Mouse (Mus musculus) forebrain, embryonic 14.5 days (tissue): ENCODE data around the gene Zfp811. TPM values are rescaled to one million over a fixed set of nuclear protein-coding genes. Genes with fewer than 3 reads are reported as not detected.
"Not testable (repeated sequence)": the region's sequence is repeated elsewhere in the genome, so short reads cannot be mapped to it uniquely, and the experiment has no call there.

Source experiments
- ATAC-seq: fragments of 200-750 bp; cut with Nextera tagmentation; 2 replicates; pipeline ENCODE4 v1.8.0; 2017; ENCODE audit warnings: mild to moderate bottlenecking, moderate library complexity
- DNase-seq: peaks from one replicate; pipeline ENCODE4 v3.0.0-alpha.2; 2015; ENCODE audit warnings: low spot score
- H3K27ac ChIP-seq: fragments of 300-500 bp; sonication (generic); 2 replicates; pipeline ENCODE4 v1.5.1; 2014; ENCODE audit warnings: low read depth, mild to moderate bottlenecking, control low read depth, low read length, moderate library complexity
- H3K27me3 ChIP-seq: fragments of 300-500 bp; sonication (generic); replicated peaks from 2 replicates; pipeline ENCODE4 v1.6.1; 2014; ENCODE audit warnings: low read length, control low read depth, mixed read lengths; ENCODE audit not compliant: control insufficient read depth, insufficient read depth
- H3K36me3 ChIP-seq: fragments of 300-500 bp; sonication (generic); 2 replicates; pipeline ENCODE4 v1.6.1; 2014; ENCODE audit warnings: low read length, control low read depth; ENCODE audit not compliant: control insufficient read depth, insufficient read depth
- H3K4me1 ChIP-seq: fragments of 300-500 bp; sonication (generic); 2 replicates; pipeline ENCODE4 v1.6.1; 2014; ENCODE audit warnings: antibody characterized with exemption, low read length, control low read depth; ENCODE audit not compliant: control insufficient read depth, insufficient read depth
- H3K4me2 ChIP-seq: fragments of 300-500 bp; sonication (generic); 2 replicates; pipeline ENCODE4 v1.6.1; 2014; ENCODE audit warnings: mild to moderate bottlenecking, control low read depth, low read length
- H3K4me3 ChIP-seq: fragments of 300-500 bp; sonication (generic); 2 replicates; pipeline ENCODE4 v1.5.1; 2014; ENCODE audit warnings: low read depth, low read length, control low read depth
- H3K9ac ChIP-seq: fragments of 300-500 bp; sonication (generic); 2 replicates; pipeline ENCODE4 v1.6.1; 2014; ENCODE audit warnings: mild to moderate bottlenecking, low read length, control low read depth, moderate library complexity
- H3K9me3 ChIP-seq: fragments of 300-500 bp; sonication (generic); replicated peaks from 2 replicates; pipeline ENCODE4 v1.6.1; 2016; ENCODE audit warnings: low read length, control low read depth, mixed read lengths; ENCODE audit not compliant: control insufficient read depth
- WGBS: fragments of 180-500 bp; shearing (Covaris S2); extraction: QIAGEN DNeasy Blood & Tissue Kit; methylation state at CpG from one replicate; pipeline ENCODE4 v1.1.7; 2014; 5-methylcytosine and 5-hydroxymethylcytosine counted together
- polyA plus RNA-seq: library from polyadenylated mRNA; unstranded; fragments of >200 nt; fragmentation: Nextera tagmentation; extraction: Ambion mirVana; gene quantifications from 2 replicates; pipeline ENCODE4 v1.2.1, GENCODE M21; 2014

The Zfp811 gene
- polyA plus RNA-seq: 22.2 and 25.2 TPM in 2 replicates

DNA sequence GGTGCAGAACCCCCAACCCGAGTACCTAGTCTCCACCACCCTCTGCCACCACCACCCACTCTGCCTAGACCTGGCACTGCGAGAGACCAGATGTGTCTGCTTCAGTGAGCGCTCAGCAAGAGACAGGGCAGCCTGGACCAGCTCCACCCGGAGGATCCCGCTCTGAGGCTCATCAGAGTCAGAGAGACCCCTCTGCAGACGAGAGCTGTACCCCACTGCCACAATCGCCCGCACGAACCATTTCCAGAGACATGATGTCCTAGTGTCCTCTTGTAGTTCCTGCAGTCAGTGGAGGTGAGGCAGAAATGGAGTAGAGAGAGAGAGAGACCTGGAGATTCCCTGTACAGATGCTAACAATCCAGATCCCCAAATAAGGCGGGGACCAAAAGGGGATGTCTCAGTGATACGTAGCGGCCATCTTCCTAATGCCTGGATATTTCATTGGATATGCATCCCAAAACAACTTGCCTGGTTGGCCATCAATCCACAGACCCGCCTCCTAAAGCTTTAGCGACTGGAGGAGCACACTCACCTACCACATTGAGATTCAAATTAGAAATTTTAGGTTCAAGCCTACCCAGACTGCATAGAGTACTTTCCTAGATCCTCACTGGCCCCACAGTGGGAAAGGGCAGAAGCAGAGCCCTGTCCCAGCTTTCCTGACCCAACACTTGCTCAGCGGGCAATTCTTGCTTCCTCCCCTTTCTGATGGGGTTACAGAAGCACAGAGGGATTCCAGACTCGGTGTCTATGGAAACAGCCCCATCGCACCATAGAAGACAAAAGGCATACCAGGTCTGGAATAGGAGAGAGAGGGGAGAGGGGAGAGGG is at the start of gene Zfp811:
TSS of gene Zfp811 (minus strand) at position 388 of the 831 bp plus-strand sequence.
- DNase-seq (peak; percentile 95), ATAC-seq (peak; percentile 92)
- Histone ChIP-seq H3K4me1 (peaks cover 11% of the 10 kb centered on the region; the same call in 1 of the 2 replicates), H3K4me2 (peak within 1 kb of the TSS; percentile 69), H3K27me3 (no peaks in the 10 kb centered on the region), H3K9me3 (no peaks in the 10 kb centered on the region), H3K36me3 (0 out of 2 replicates have a peak, but pooled peaks cover 1% of the 10 kb centered on the region), H3K9ac (peak within 1 kb of the TSS; percentile 80), H3K27ac (peak within 1 kb of the TSS; percentile 89), H3K4me3 (peak within 1 kb of the TSS; percentile 59)
- 1% methylated on average over 17 of the region's 17 CpGs for WGBS

DNA sequence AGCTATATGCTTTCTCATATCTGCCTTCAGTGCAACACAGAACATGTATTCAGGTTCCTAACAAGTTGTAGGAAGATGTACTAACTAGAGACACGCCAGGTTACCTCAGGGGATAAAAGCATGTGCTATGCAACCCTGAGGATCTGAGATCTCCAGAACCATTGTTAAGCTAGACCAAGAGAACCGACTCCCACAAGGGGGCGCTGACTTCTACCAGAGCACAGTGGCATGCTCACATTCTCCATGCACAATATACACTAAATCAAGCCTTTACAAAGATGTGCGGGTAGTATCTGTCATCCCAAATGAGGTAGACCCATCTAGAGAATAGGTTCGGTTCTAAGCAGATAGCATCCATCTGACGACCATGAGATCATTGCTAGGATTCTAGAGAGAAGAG is 47.0 kb upstream of the Zfp811 start:
- H3K27me3 ChIP-seq, H3K4me3 ChIP-seq, H3K27ac ChIP-seq, DNase-seq, H3K36me3 ChIP-seq, H3K9ac ChIP-seq, ATAC-seq, H3K4me2 ChIP-seq, H3K9me3 ChIP-seq, H3K4me1 ChIP-seq: not testable (repeated sequence)
- WGBS: 60% methylated on average over 3 of the region's 6 CpGs

DNA sequence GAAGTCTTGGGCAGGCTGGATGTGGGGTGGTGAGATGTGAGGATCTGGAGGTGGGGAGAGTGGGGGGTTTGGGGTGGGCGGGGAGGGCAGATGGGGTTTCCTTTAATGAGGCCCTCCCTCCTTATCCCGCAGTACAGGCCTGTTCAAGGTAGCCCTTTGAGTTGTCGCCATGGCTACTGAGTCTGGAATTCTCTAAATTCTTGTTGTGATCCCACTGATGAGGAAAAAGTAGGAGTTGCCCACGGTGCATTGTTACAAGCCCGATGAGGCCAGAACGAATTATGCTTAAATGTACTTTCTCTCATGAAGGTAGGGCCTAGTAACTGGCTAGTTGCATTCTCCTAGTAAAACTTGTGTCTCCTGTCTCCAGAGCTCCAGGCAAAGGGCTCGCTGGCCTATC is 41.9 kb upstream of the Zfp811 start:
- H3K9me3 ChIP-seq: no peaks in the 10 kb centered on the region
- H3K36me3 ChIP-seq: no peaks in the 10 kb centered on the region
- H3K4me3 ChIP-seq: no peak overlapping the region
- no peak overlapping the region for H3K9ac ChIP-seq
- no peak for ATAC-seq
- peak; percentile 7 for DNase-seq
- H3K27me3 ChIP-seq: no peaks in the 10 kb centered on the region
- H3K4me2 ChIP-seq: no peak overlapping the region
- WGBS: 22% methylated on average over 7 of the region's 7 CpGs
- no peaks in the 10 kb centered on the region for H3K4me1 ChIP-seq
- no peak overlapping the region for H3K27ac ChIP-seq

DNA sequence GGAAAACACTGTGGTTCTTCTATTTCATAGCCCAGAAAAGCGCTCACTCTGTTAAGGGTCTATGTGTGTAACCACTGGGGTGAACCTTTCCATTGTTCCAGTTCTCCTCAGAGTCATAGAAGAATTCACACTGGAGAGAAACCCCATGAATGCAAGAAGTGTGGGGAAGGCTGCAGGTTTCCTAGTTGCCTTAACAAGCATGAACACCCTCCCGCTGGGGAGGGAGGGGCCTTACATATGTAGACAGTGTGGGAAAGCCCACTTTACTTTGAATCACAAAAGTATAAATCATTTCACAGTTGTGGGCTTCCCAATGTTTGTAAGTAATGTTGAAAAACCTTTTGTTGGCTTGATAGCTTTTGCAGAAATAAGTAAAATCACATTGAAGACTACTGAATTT is 31.7 kb upstream of the Zfp811 start:
- no peak for DNase-seq
- ATAC-seq: no peak
- no peaks in the 10 kb centered on the region for H3K9me3 ChIP-seq
- no peak overlapping the region for H3K27ac ChIP-seq
- H3K36me3 ChIP-seq: no peaks in the 10 kb centered on the region
- no peaks in the 10 kb centered on the region for H3K4me1 ChIP-seq
- H3K4me2 ChIP-seq: no peak overlapping the region
- no peak overlapping the region for H3K9ac ChIP-seq
- H3K4me3 ChIP-seq: no peak overlapping the region
- 74% methylated on average over 2 of the region's 2 CpGs for WGBS
- no peaks in the 10 kb centered on the region for H3K27me3 ChIP-seq

DNA sequence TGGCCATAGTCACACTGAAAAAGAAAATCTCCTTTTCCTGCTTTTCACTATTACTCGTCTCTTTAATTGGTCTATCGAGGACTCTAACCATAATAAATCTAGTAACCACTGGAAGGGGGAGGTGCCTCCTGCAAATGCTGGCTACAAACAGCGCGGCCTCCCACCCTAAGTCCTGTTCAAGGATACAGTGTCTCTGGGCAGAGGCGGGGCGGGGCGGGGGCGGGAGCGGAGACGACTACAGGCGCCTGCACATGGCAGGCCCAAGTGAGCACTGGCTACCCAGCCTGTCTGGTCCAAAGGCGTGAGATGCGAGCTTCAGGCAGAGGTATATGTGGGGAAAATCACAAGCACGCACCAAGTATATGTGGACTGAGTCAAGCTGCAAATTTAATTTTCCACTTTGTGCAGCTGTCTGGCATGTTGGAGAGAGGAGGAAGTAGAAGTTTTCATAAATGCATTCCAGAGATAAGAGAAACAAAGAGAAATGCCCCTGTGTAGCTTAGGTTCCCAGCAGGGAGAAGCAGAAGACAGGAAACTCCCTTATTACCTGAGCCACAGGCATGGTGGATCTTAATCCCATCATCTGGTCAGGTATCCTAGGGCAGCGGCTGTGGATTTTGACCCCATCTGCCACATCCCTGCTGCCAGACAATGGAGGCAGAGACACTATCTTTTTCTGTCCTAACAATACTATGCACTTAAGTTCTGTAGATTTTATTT is 29.5 kb upstream of the Zfp811 start:
- no peak for DNase-seq
- H3K36me3 ChIP-seq: no peaks in the 10 kb centered on the region
- WGBS: 49% methylated on average over 15 of the region's 15 CpGs

DNA sequence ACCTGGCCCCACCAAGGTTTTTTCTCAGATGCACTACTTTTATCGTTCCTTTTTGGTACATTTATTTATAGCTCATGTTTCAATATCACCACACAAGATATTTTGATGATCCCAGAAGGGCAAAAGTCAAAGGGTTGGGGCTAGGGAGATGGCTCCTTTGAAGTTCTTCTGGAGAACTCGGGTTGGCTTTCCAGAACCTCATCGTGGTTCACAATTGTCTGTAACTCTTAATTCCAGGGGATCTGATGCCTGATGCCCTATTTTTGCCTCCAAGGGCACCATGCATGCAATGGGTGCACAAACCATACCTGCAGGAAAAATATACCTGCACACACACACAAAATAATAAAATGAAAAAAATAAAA is 20.7 kb upstream of the Zfp811 start:
- Histone ChIP-seq H3K4me2 (peak overlapping the region; percentile 79), H3K27ac (no peak overlapping the region), H3K9me3 (no peaks in the 10 kb centered on the region), H3K9ac (0 out of 2 replicates have a peak overlapping the region, but pooled peaks have one; percentile 90), H3K4me3 (peak overlapping the region; percentile 66), H3K36me3 (peaks cover 3% of the 10 kb centered on the region; the same call in 1 of the 2 replicates), H3K27me3 (no peaks in the 10 kb centered on the region), H3K4me1 (peaks cover 6% of the 10 kb centered on the region; the same call in 1 of the 2 replicates)
- peak; percentile 32; the same call in 1 of the 2 replicates for ATAC-seq
- DNase-seq: no peak
- WGBS: 39% methylated on average over 3 of the region's 3 CpGs

More for the DNA sequence above, 29.5 kb upstream of the Zfp811 start:
- no peak for ATAC-seq
- Histone ChIP-seq H3K27me3 (no peaks in the 10 kb centered on the region), H3K27ac (no peak overlapping the region), H3K4me1 (no peaks in the 10 kb centered on the region), H3K9me3 (no peaks in the 10 kb centered on the region), H3K4me2 (no peak overlapping the region), H3K9ac (no peak overlapping the region), H3K4me3 (no peak overlapping the region)

DNA sequence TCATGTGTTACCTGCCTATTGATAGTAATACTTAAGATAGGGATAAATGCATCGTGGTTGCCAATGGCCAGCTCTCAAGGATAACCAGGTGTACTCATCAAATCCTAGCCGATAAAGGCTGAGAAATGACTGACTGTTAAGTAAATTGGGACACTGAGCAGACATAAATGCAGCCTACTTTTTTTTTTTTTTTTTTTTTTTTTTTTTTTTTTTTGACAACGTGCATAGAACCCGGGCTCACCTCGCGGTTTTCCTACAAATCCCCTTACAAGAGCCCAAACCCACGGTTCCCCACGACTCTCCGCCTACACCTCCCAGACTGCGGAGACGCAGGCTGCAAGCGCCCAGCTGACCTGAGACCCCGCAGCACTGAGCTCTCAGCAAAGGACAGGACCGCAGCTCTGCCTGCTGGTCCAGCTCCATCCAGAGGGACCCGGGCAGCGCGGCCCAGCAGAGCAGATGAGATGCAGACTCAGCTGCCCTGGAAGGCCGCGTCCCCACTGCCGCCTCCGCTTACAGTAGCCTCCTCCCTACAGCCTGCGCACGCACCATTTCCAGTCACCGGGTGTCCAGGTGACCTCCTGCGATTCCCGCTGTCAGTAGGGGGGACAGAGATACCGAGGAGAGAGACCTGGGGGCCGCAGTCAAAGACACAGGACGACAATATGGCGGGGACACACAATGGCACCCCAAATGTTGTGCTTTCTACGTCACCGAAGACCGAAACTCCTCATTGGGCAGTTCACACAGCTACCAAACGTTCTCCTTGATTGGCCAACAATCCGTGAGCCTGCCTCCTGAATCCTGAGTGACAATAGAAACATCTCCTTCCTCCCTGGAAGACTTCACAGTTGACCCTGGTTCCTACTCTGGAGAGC is 20.0 kb upstream of the Zfp811 start, which contains the start of gene Zfp799:
TSS of gene Zfp799 (minus strand) at position 722 of the 878 bp plus-strand sequence.
- H3K27me3 ChIP-seq: no peaks in the 10 kb centered on the region
- H3K9ac ChIP-seq: peak within 1 kb of the TSS; percentile 90
- DNase-seq: peak; percentile 98
- H3K36me3 ChIP-seq: peaks cover 8% of the 10 kb centered on the region
- H3K4me3 ChIP-seq: peak within 1 kb of the TSS; percentile 66
- peak; percentile 100 for ATAC-seq
- 3% methylated on average over 35 of the region's 35 CpGs for WGBS
- H3K27ac ChIP-seq: peak within 1 kb of the TSS; percentile 74
- H3K4me2 ChIP-seq: peak within 1 kb of the TSS; percentile 79
- H3K4me1 ChIP-seq: peaks cover 6% of the 10 kb centered on the region; the same call in 1 of the 2 replicates
- no peaks in the 10 kb centered on the region for H3K9me3 ChIP-seq

DNA sequence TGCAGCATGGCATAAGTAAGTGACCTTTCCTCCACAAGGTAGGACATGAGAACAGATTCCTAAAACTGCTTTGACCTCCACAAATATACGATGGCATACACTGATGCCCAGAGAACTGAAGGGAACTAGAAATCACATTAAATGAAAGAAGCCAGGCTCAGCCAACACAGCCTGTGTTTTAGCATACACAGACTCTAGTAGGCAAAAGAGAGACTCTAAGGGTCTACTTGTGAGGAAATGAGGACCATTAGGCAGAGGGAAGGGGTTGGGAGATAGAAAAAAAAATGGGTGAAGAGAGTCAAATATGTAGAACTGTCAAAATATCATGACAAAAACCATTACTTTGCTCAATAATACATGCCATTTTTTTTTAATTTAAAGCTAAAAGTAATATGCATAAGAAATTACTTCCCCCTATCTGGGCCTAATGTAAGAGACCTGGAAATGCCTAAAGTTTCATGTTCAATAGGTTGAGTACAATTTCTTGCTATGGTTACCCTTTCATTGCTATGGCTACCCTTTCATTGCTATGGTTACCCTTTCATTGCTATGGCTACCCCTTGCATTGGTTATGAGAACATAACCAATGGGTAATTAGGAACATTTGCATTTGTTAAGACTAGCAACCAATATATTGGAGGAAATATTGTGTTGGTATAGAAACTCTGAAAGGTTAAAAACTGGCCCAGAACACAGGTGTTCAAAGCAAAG is 6.5 kb upstream of the Zfp811 start:
- no peaks in the 10 kb centered on the region for H3K9me3 ChIP-seq
- 0 out of 2 replicates have a peak overlapping the region, but pooled peaks have one; percentile 6 for H3K4me2 ChIP-seq
- WGBS: 38% methylated on average over 1 of the region's 1 CpGs
- H3K4me3 ChIP-seq: no peak overlapping the region
- peak; percentile 68 for DNase-seq
- no peak overlapping the region for H3K9ac ChIP-seq
- peaks cover 37% of the 10 kb centered on the region for H3K36me3 ChIP-seq
- H3K27me3 ChIP-seq: no peaks in the 10 kb centered on the region
- peak; percentile 71 for ATAC-seq
- peak overlapping the region; percentile 2; the same call in 1 of the 2 replicates for H3K27ac ChIP-seq
- H3K4me1 ChIP-seq: 0 out of 2 replicates have a peak, but pooled peaks cover 4% of the 10 kb centered on the region
